Mouse (Mus musculus) stomach, embryonic 16.5 days (tissue): Measurements from ENCODE around the gene Slc39a7. TPM values are rescaled to one million over a fixed set of nuclear protein-coding genes. Genes with fewer than 3 reads are reported as not detected.

ENCODE experiments used
- ATAC-seq: fragments of 200-750 bp; cut with Nextera tagmentation; 2 replicates; pipeline ENCODE4 v1.8.0; 2017; ENCODE audit warnings: moderate number of reproducible peaks, moderate TSS enrichment; ENCODE audit not compliant: insufficient read depth, low FRiP score
- H3K27ac ChIP-seq: fragments of 300-500 bp; sonication (generic); 2 replicates; pipeline ENCODE4 v1.5.1; 2014; ENCODE audit warnings: low read length
- H3K27me3 ChIP-seq: fragments of 300-500 bp; sonication (generic); 2 replicates; pipeline ENCODE4 v1.6.1; 2014; ENCODE audit warnings: low read length, control low read depth, mixed read lengths; ENCODE audit not compliant: control insufficient read depth, insufficient read depth
- H3K36me3 ChIP-seq: fragments of 300-500 bp; sonication (generic); 2 replicates; pipeline ENCODE4 v1.6.1; 2014; ENCODE audit warnings: low read length; ENCODE audit not compliant: control insufficient read depth, insufficient read depth
- H3K4me1 ChIP-seq: fragments of 300-500 bp; sonication (generic); 2 replicates; pipeline ENCODE4 v1.6.1; 2014; ENCODE audit warnings: low read length, control low read depth, mixed read lengths; ENCODE audit not compliant: control insufficient read depth, insufficient read depth
- H3K4me2 ChIP-seq: fragments of 300-500 bp; sonication (generic); 2 replicates; pipeline ENCODE4 v1.6.1; 2014; ENCODE audit warnings: low read depth, low read length, mixed read lengths
- H3K4me3 ChIP-seq: fragments of 300-500 bp; sonication (generic); replicated peaks from 2 replicates; pipeline ENCODE4 v1.5.1; 2014; ENCODE audit warnings: mild to moderate bottlenecking, low read length
- H3K9ac ChIP-seq: fragments of 300-500 bp; sonication (generic); 2 replicates; pipeline ENCODE4 v1.6.1; 2014; ENCODE audit warnings: low read length
- H3K9me3 ChIP-seq: fragments of 300-500 bp; sonication (generic); replicated peaks from 2 replicates; pipeline ENCODE4 v1.6.1; 2016; ENCODE audit warnings: low read length, control low read depth; ENCODE audit not compliant: control insufficient read depth
- WGBS: fragments of 180-500 bp; shearing (Covaris S2); extraction: QIAGEN DNeasy Blood & Tissue Kit; methylation state at CpG from one replicate; pipeline ENCODE4 v1.1.7; 2014; 5-methylcytosine and 5-hydroxymethylcytosine counted together
- polyA plus RNA-seq: library from polyadenylated mRNA; unstranded; fragments of >200 nt; fragmentation: Nextera tagmentation; extraction: Ambion mirVana; gene quantifications from 2 replicates; pipeline ENCODE4 v1.2.1, GENCODE M21; 2015

Slc39a7 gene
- polyA plus RNA-seq, 1 experiment from 2014 or later: 195 TPM

GRCm38 (mm10) chr17:34027656-34028223 lies 3.7 kb downstream of the Slc39a7 start, which contains the start of gene H2-Ke6:
Gene H2-Ke6, minus strand, starts transcription at chr17:34028060.
- Histone ChIP-seq H3K4me1 (peaks cover 52% of the 10 kb centered on the region), H3K27me3 (no peaks in the 10 kb centered on the region)
- WGBS: under 1% methylated on average over 49 of the region's 49 CpGs

GRCm38 (mm10) chr17:34026917-34027655 lies 4.4 kb downstream of the Slc39a7 start:
- Histone ChIP-seq H3K27ac (peak overlapping the region; percentile 66), H3K36me3 (peaks cover 20% of the 10 kb centered on the region), H3K4me1 (peaks cover 48% of the 10 kb centered on the region), H3K27me3 (no peaks in the 10 kb centered on the region), H3K4me2 (peak overlapping the region; percentile 85), H3K9ac (peak overlapping the region; percentile 74), H3K9me3 (no peaks in the 10 kb centered on the region), H3K4me3 (peak overlapping the region; percentile 75)
- no peak for ATAC-seq
- 10% methylated on average over 36 of the region's 36 CpGs for WGBS

More at GRCm38 (mm10) chr17:34027656-34028223, 3.7 kb downstream of the Slc39a7 start, which contains the start of gene H2-Ke6:
- peak within 1 kb of the TSS; percentile 74 for H3K9ac ChIP-seq
- peak within 1 kb of the TSS; percentile 66 for H3K27ac ChIP-seq
- H3K36me3 ChIP-seq: peaks cover 16% of the 10 kb centered on the region
- H3K4me3 ChIP-seq: peak within 1 kb of the TSS; percentile 75
- H3K9me3 ChIP-seq: no peaks in the 10 kb centered on the region
- ATAC-seq: peak; percentile 75
- peak within 1 kb of the TSS; percentile 85 for H3K4me2 ChIP-seq

- Histone ChIP-seq H3K4me2 (no peak overlapping the region), H3K9me3 (no peaks in the 10 kb centered on the region), H3K27me3 (no peaks in the 10 kb centered on the region), H3K4me3 (no peak overlapping the region), H3K9ac (no peak overlapping the region), H3K27ac (no peak overlapping the region), H3K36me3 (peaks cover 27% of the 10 kb centered on the region), H3K4me1 (peaks cover 48% of the 10 kb centered on the region)
- ATAC-seq: no peak
- WGBS: 35% methylated on average over 2 of the region's 2 CpGs
Observed at GRCm38 (mm10) chr17:34026221-34026620, 5.3 kb downstream of the Slc39a7 start.

GRCm38 (mm10) chr17:34025756-34026151 lies 5.7 kb downstream of the Slc39a7 start:
- H3K4me3 ChIP-seq: peak overlapping the region; percentile 92
- ATAC-seq: no peak
- WGBS: 27% methylated on average over 7 of the region's 7 CpGs
- peak overlapping the region; percentile 88 for H3K4me2 ChIP-seq
- H3K27ac ChIP-seq: no peak overlapping the region
- H3K27me3 ChIP-seq: no peaks in the 10 kb centered on the region
- no peaks in the 10 kb centered on the region for H3K9me3 ChIP-seq
- peaks cover 48% of the 10 kb centered on the region for H3K4me1 ChIP-seq
- H3K36me3 ChIP-seq: peaks cover 32% of the 10 kb centered on the region
- peak overlapping the region; percentile 92 for H3K9ac ChIP-seq

GRCm38 (mm10) chr17:34024861-34025755 lies 6.4 kb downstream of the Slc39a7 start:
- under 1% methylated on average over 53 of the region's 57 CpGs for WGBS
- no peak for ATAC-seq
- peaks cover 42% of the 10 kb centered on the region for H3K4me1 ChIP-seq

GRCm38 (mm10) chr17:34024317-34024821 lies 7.1 kb downstream of the Slc39a7 start, which contains the start of gene Ring1:
Gene Ring1, minus strand, starts transcription at chr17:34024680.
- Histone ChIP-seq H3K27me3 (no peaks in the 10 kb centered on the region), H3K9ac (peak within 1 kb of the TSS; percentile 92), H3K4me3 (peak within 1 kb of the TSS; percentile 92), H3K27ac (peak within 1 kb of the TSS; percentile 93), H3K36me3 (peaks cover 33% of the 10 kb centered on the region), H3K4me1 (peaks cover 34% of the 10 kb centered on the region), H3K9me3 (no peaks in the 10 kb centered on the region), H3K4me2 (peak within 1 kb of the TSS; percentile 88)
- WGBS: under 1% methylated on average over 55 of the region's 58 CpGs
- peak; percentile 77 for ATAC-seq

More at GRCm38 (mm10) chr17:34024861-34025755, 6.4 kb downstream of the Slc39a7 start:
- H3K4me3 ChIP-seq: peak overlapping the region; percentile 92
- H3K27ac ChIP-seq: peak overlapping the region; percentile 93
- H3K4me2 ChIP-seq: peak overlapping the region; percentile 88
- H3K27me3 ChIP-seq: no peaks in the 10 kb centered on the region
- H3K9me3 ChIP-seq: no peaks in the 10 kb centered on the region
- H3K36me3 ChIP-seq: peaks cover 36% of the 10 kb centered on the region
- H3K9ac ChIP-seq: peak overlapping the region; percentile 92

- Histone ChIP-seq H3K4me2 (peak overlapping the region; percentile 88), H3K27ac (no peak overlapping the region), H3K9me3 (no peaks in the 10 kb centered on the region), H3K36me3 (peaks cover 26% of the 10 kb centered on the region), H3K4me1 (peaks cover 27% of the 10 kb centered on the region), H3K9ac (peak overlapping the region; percentile 92), H3K4me3 (peak overlapping the region; percentile 92), H3K27me3 (no peaks in the 10 kb centered on the region)
- no peak for ATAC-seq
- 52% methylated on average over 9 of the region's 9 CpGs for WGBS
Observed at GRCm38 (mm10) chr17:34023678-34024077, 7.8 kb downstream of the Slc39a7 start.

- 95% methylated on average over 20 of the region's 20 CpGs for WGBS
- H3K4me2 ChIP-seq: no peak overlapping the region
Observed at GRCm38 (mm10) chr17:34022987-34023386, 8.5 kb downstream of the Slc39a7 start.

More at GRCm38 (mm10) chr17:34022987-34023386, 8.5 kb downstream of the Slc39a7 start:
- Histone ChIP-seq H3K4me1 (peaks cover 22% of the 10 kb centered on the region), H3K4me3 (no peak overlapping the region), H3K9ac (no peak overlapping the region), H3K27me3 (no peaks in the 10 kb centered on the region), H3K36me3 (peaks cover 21% of the 10 kb centered on the region), H3K27ac (no peak overlapping the region), H3K9me3 (no peaks in the 10 kb centered on the region)
- ATAC-seq: no peak
